Mouse (Mus musculus) gonadal fat pad, adult 2 months (tissue): ENCODE data around the gene Negr1. TPM values are rescaled to one million over a fixed set of nuclear protein-coding genes. Genes with fewer than 3 reads are reported as not detected.

Experiments
- DNase-seq: peaks from one replicate; pipeline ENCODE4 v3.0.0-alpha.2; 2012; ENCODE audit warnings: low read depth
- polyA plus RNA-seq: library from polyadenylated mRNA; depleted of rRNA; stranded (reverse); fragments of >200 nt; gene quantifications from 2 replicates; pipeline ENCODE4 v1.2.3, GENCODE M21; 2012

Gene Negr1
- polyA plus RNA-seq, 1 experiment, result 3.0 TPM

- DNase-seq, result no peak
These were observed 647.8 kb downstream of the Negr1 start for GRCm38 (mm10) chr3:157209386-157209785.

- DNase-seq, result no peak
These were observed 654.5 kb downstream of the Negr1 start for GRCm38 (mm10) chr3:157215937-157216719.

- DNase-seq, result no peak
These were observed 656.2 kb downstream of the Negr1 start for GRCm38 (mm10) chr3:157217794-157218193.

GRCm38 (mm10) chr3:157224920-157225319 lies 663.3 kb downstream of the Negr1 start:
- DNase-seq, result no peak

GRCm38 (mm10) chr3:157232723-157233122 lies 671.1 kb downstream of the Negr1 start:
- no peak for DNase-seq

- DNase-seq, result no peak
These were observed 678.6 kb downstream of the Negr1 start for GRCm38 (mm10) chr3:157240240-157240639.

- no peak for DNase-seq
These were observed 693.9 kb downstream of the Negr1 start for GRCm38 (mm10) chr3:157255446-157255845.

- DNase-seq, result no peak
These were observed 694.3 kb downstream of the Negr1 start for GRCm38 (mm10) chr3:157255863-157256262.

- DNase-seq, result no peak
These were observed 707.1 kb downstream of the Negr1 start for GRCm38 (mm10) chr3:157268742-157269141.

GRCm38 (mm10) chr3:157272379-157272778 lies 710.8 kb downstream of the Negr1 start:
- DNase-seq, result no peak

GRCm38 (mm10) chr3:157274143-157274542 lies 712.5 kb downstream of the Negr1 start:
- no peak for DNase-seq

GRCm38 (mm10) chr3:157279717-157280116 lies 718.1 kb downstream of the Negr1 start:
- DNase-seq, result no peak

- DNase-seq, result no peak
These were observed 719.7 kb downstream of the Negr1 start for GRCm38 (mm10) chr3:157281259-157281658.

GRCm38 (mm10) chr3:157291286-157291685 lies 729.7 kb downstream of the Negr1 start:
- DNase-seq, result no peak

GRCm38 (mm10) chr3:157297216-157297615 lies 735.6 kb downstream of the Negr1 start:
- DNase-seq, result no peak

GRCm38 (mm10) chr3:157303430-157304116 lies 742.0 kb downstream of the Negr1 start:
- no peak for DNase-seq

GRCm38 (mm10) chr3:157321081-157321573 lies 759.5 kb downstream of the Negr1 start:
- DNase-seq, result no peak

- DNase-seq, result no peak
These were observed 760.2 kb downstream of the Negr1 start for GRCm38 (mm10) chr3:157321834-157322233.

GRCm38 (mm10) chr3:157334169-157334568 lies 772.6 kb downstream of the Negr1 start:
- no peak for DNase-seq

GRCm38 (mm10) chr3:157349480-157349879 lies 787.9 kb downstream of the Negr1 start:
- no peak for DNase-seq

GRCm38 (mm10) chr3:157358905-157359304 lies 797.3 kb downstream of the Negr1 start:
- DNase-seq, result no peak

GRCm38 (mm10) chr3:157359840-157360239 lies 798.2 kb downstream of the Negr1 start:
- DNase-seq, result no peak
